Mouse (Mus musculus) lung, embryonic 16.5 days (tissue): ENCODE measurements around the gene Ddx58. TPM values are rescaled to one million over a fixed set of nuclear protein-coding genes. Genes with fewer than 3 reads are reported as not detected.

ENCODE experiments used
- ATAC-seq: fragments of 200-750 bp; cut with Nextera tagmentation; 2 replicates; pipeline ENCODE4 v1.8.0; 2017; ENCODE audit warnings: low read depth, mild to moderate bottlenecking, moderate library complexity
- H3K27ac ChIP-seq: fragments of 300-500 bp; sonication (generic); 2 replicates; pipeline ENCODE4 v1.5.1; 2014; ENCODE audit warnings: mild to moderate bottlenecking, control low read depth, low read length
- H3K27me3 ChIP-seq: fragments of 300-500 bp; sonication (generic); 2 replicates; pipeline ENCODE4 v1.6.1; 2014; ENCODE audit warnings: low read depth, low read length, mixed read lengths; ENCODE audit not compliant: control insufficient read depth, insufficient read depth
- H3K36me3 ChIP-seq: fragments of 300-500 bp; sonication (generic); 2 replicates; pipeline ENCODE4 v1.6.1; 2014; ENCODE audit warnings: low read length; ENCODE audit not compliant: control insufficient read depth, insufficient read depth
- H3K4me1 ChIP-seq: fragments of 300-500 bp; sonication (generic); replicated peaks from 2 replicates; pipeline ENCODE4 v1.6.1; 2014; ENCODE audit warnings: low read length, mixed read lengths; ENCODE audit not compliant: control insufficient read depth, insufficient read depth
- H3K4me2 ChIP-seq: fragments of 300-500 bp; sonication (generic); 2 replicates; pipeline ENCODE4 v1.6.1; 2014; ENCODE audit warnings: low read depth, low read length, control low read depth
- H3K4me3 ChIP-seq: fragments of 300-500 bp; sonication (generic); 2 replicates; pipeline ENCODE4 v1.5.1; 2014; ENCODE audit warnings: mild to moderate bottlenecking, low read length, control low read depth
- H3K9ac ChIP-seq: fragments of 300-500 bp; sonication (generic); 2 replicates; pipeline ENCODE4 v1.6.1; 2014; ENCODE audit warnings: low read length, control low read depth
- H3K9me3 ChIP-seq: fragments of 300-500 bp; sonication (generic); 2 replicates; pipeline ENCODE4 v1.6.1; 2016; ENCODE audit warnings: low read length; ENCODE audit not compliant: control insufficient read depth
- WGBS: fragments of 180-500 bp; shearing (Covaris S2); extraction: QIAGEN DNeasy Blood & Tissue Kit; methylation state at CpG from one replicate; pipeline ENCODE4 v1.1.7; 2014; 5-methylcytosine and 5-hydroxymethylcytosine counted together
- polyA plus RNA-seq: library from polyadenylated mRNA; unstranded; fragments of >200 nt; fragmentation: Nextera tagmentation; extraction: Ambion mirVana; gene quantifications from 2 replicates; pipeline ENCODE4 v1.2.1, GENCODE M21; 2015

Ddx58 gene
- 11.7 and 13.2 TPM in 2 replicates for polyA plus RNA-seq

DNA sequence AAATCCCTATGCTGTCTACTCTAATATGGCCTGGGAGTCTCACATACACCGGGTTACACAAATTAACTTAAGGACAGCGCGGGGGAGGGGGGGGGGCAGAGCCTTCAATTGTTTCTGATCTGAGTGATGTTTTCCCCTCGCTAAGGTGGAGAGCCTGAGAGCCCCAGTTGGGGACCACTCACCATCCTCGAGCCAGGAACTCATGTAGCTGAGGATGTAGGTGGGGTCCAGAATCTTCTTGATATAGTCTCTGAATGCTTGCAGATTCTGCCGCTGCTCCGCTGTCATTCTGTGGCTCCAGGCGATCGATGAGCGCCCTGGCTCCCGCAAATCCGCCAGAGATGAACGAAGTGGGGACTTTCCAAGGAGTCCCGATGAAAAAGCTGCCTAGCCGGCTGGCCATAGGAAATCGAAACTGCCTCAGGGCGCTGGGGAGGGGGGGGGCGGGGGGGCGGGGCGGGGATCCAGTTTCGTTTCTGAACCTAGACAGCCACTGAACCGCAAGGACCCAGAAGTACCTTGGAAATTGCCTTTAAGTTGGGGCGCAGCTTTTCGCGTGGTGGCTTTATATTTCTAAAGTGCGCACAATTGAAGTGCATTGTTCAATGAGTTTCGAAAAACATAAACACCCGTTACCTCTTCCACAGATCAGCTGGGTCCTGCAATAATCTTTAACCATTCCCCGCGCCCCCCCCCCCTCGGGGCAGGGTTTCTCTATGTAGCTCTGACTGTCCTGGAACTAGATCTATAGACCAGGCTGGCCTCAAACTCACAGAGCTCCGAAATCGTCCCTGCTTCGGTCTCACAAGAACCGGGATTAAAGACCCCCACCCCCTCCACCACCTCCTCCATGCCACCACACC is at the start of gene Ddx58:
TSS of gene Ddx58 (minus strand) at position 420 of the 863 bp plus-strand sequence.
- H3K36me3 ChIP-seq = 0 out of 2 replicates have a peak, but pooled peaks cover 1% of the 10 kb centered on the region
- peak within 1 kb of the TSS; percentile 70 for H3K27ac ChIP-seq
- peak within 1 kb of the TSS; percentile 70 for H3K4me2 ChIP-seq
- peaks cover 4% of the 10 kb centered on the region; the same call in 1 of the 2 replicates for H3K4me1 ChIP-seq
- no peaks in the 10 kb centered on the region for H3K9me3 ChIP-seq
- 2% methylated on average over 29 of the region's 35 CpGs for WGBS
- peak; percentile 78 for ATAC-seq
- H3K9ac ChIP-seq = peak within 1 kb of the TSS; percentile 63
- H3K27me3 ChIP-seq = no peaks in the 10 kb centered on the region
- H3K4me3 ChIP-seq = peak within 1 kb of the TSS; percentile 60

DNA sequence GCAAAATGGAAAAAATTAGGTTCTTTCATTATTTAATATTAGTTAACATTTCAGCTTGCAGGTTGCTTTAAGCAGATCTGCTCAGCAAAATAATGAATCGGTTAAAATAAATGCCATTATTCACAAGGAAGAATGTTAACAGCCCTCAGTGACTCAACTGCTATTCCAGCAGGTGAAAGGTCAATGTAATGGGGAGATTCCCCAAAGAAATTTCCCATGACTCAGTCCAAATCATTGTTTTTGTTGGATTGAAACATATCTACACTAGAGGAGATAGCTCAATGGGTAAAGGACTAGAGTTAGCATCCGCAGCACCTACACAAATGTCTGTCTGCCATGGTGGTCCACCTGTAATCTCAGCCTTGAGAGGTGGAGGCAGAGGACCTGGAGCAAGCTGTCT is 49.4 kb upstream of the Ddx58 start:
- 83% methylated on average over 2 of the region's 2 CpGs for WGBS
- Histone ChIP-seq H3K9ac (no peak overlapping the region), H3K9me3 (0 out of 2 replicates have a peak, but pooled peaks cover 2% of the 10 kb centered on the region), H3K4me2 (no peak overlapping the region), H3K27ac (no peak overlapping the region), H3K36me3 (no peaks in the 10 kb centered on the region), H3K4me3 (no peak overlapping the region), H3K27me3 (no peaks in the 10 kb centered on the region), H3K4me1 (no peaks in the 10 kb centered on the region)
- ATAC-seq = no peak

DNA sequence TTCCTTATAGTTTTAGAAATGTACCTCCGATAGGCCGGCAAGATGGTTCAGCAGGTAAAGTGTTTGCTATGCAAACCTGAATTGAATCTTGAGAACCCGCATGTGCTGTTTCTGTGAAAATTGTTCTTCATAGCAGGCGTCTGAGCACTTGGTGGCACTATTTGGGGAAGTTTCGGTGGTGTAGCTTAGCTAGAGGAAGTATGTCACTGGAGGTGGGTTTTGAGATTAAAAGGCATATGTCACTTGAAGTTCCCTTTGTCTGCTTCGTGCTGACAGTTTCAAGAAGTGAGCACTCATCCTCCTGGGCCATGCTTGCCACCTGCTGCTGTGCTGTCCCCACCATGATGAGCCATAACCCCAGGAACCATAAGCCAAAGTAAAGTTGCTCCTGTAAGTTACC is 47.8 kb upstream of the Ddx58 start:
- Histone ChIP-seq H3K36me3 (no peaks in the 10 kb centered on the region), H3K4me1 (no peaks in the 10 kb centered on the region), H3K9me3 (0 out of 2 replicates have a peak, but pooled peaks cover 2% of the 10 kb centered on the region), H3K4me2 (no peak overlapping the region), H3K9ac (no peak overlapping the region), H3K27me3 (no peaks in the 10 kb centered on the region), H3K4me3 (no peak overlapping the region), H3K27ac (no peak overlapping the region)
- no peak for ATAC-seq
- 52% methylated on average over 6 of the region's 6 CpGs for WGBS

DNA sequence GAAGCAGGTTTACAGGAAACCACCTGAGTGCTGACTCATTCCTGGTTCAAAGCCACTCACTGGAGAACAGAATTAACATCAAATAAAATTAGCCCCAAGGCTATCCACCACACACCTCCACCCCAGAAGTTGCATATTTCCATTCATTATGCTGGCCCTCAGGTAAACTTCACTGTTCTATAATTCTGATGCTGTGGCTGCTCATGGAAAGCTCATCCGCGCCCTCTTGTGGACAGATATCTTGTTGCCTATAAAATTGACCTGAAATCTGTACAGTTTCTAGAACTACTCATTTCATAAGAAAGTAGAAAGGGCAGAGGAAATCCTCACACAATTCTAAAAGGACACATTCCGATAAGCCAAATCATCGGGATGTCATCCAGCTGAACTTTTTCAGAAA is 46.0 kb upstream of the Ddx58 start:
- no peak overlapping the region for H3K9ac ChIP-seq
- no peak overlapping the region for H3K4me2 ChIP-seq
- no peak overlapping the region for H3K4me3 ChIP-seq
- H3K4me1 ChIP-seq = no peaks in the 10 kb centered on the region
- 13% methylated on average over 4 of the region's 4 CpGs for WGBS
- H3K36me3 ChIP-seq = no peaks in the 10 kb centered on the region
- H3K9me3 ChIP-seq = 0 out of 2 replicates have a peak, but pooled peaks cover under 1% of the 10 kb centered on the region
- no peak overlapping the region for H3K27ac ChIP-seq
- H3K27me3 ChIP-seq = no peaks in the 10 kb centered on the region
- no peak for ATAC-seq

DNA sequence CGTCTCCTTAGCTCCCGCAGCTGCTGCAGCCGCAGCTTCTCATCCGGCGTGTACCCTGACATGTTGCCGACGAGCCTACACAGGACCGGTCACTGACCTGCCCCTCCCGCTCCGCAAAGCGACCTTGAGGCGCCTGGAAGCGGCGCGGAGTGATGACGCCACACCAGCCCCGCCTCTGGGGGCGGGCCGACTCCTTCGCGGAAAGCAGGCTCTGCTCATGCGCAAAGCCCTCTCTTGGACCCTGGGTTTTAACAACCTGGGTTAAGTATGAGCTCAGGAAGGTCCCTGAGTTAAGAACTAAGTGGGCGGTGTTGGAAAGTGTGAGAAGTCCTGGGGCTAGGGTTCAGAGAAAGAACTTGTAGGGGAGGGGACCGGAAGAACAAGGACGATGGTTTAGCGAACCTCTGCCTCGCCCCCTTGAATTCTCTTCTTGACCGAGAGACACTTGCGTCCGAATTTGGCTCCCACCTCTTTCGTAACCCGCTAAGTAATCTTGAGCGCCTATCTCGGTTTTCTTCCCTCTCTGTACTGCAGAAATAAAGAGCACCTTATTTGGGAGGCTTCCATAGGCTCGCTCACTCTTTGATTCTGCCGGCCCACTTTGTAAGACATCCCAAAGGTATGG is 39.8 kb upstream of the Ddx58 start, which contains the start of gene Ndufb6:
TSS of gene Ndufb6 (minus strand) at position 146 of the 625 bp plus-strand sequence.
- Histone ChIP-seq H3K4me3 (peak within 1 kb of the TSS; percentile 99), H3K4me1 (peaks cover 9% of the 10 kb centered on the region; the same call in 1 of the 2 replicates), H3K27me3 (no peaks in the 10 kb centered on the region), H3K9me3 (no peaks in the 10 kb centered on the region), H3K36me3 (peaks cover 9% of the 10 kb centered on the region; the same call in 1 of the 2 replicates), H3K9ac (peak within 1 kb of the TSS; percentile 95), H3K4me2 (peak within 1 kb of the TSS; percentile 96), H3K27ac (peak within 1 kb of the TSS; percentile 85)
- WGBS = under 1% methylated on average over 36 of the region's 36 CpGs
- ATAC-seq = peak; percentile 97

DNA sequence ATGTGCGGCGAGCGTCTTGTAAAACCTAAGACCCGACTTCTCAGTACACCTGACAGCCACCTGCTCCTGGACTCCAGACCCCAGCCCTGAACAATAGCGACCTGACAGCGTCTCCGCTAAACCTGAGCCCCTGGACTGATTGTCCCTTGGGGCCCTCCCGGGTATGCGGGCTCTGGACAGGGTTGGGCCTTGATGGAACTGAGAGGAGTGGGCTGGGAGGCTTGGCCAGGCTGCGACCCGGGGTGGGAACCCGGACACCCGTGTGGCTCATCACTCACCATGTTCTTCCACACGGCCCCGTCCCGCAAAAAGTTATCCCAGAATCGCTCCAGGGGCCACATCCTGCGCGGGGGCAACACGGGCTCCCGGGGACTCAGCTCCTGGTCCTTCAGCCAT is 39.2 kb upstream of the Ddx58 start:
- Histone ChIP-seq H3K27me3 (no peaks in the 10 kb centered on the region), H3K4me2 (peak overlapping the region; percentile 96), H3K4me3 (peak overlapping the region; percentile 99), H3K27ac (peak overlapping the region; percentile 85), H3K9ac (peak overlapping the region; percentile 95), H3K4me1 (peaks cover 9% of the 10 kb centered on the region; the same call in 1 of the 2 replicates), H3K9me3 (no peaks in the 10 kb centered on the region), H3K36me3 (peaks cover 9% of the 10 kb centered on the region; the same call in 1 of the 2 replicates)
- 0% methylated on average over 21 of the region's 21 CpGs for WGBS
- ATAC-seq = peak; percentile 51

DNA sequence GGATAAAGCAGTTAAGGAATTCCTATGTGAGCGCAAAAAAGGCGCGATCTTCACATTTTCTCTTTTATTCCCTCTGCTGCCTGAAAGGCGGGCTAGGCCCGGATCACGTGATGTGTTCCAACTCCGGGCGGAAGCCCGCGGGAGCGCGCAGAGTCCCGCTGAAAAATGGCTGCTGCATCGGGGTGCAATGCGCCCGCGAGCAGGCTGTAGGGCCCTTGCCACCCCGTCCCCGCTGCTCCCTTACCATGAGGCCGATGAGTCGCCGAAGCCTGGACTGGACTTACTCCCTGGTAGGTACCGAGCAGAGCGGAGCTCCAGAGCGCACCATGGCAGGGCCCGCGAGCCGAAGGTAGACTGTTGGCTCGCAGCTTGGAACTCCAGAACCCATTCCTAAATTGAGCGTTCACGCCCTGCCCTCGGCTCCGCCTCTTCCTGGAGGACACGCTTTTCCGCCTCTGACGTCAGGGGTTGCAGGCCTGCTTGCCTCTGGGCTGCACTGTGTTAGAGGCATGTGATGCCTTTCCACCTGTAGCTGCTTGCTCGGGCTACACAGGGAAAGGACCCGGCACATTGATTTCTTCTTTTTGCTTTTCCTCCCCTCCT is 29.9 kb upstream of the Ddx58 start, which contains the start of the genes Smim27 and Topors:
TSS of gene Smim27 (plus strand) at position 150 of the 603 bp plus-strand sequence.
TSS of gene Topors (minus strand) at position 421 of the 603 bp plus-strand sequence.
- under 1% methylated on average over 38 of the region's 38 CpGs for WGBS
- H3K4me2 ChIP-seq = peak within 1 kb of the TSS; percentile 90
- peak within 1 kb of the TSS; percentile 95 for H3K9ac ChIP-seq
- peaks cover 9% of the 10 kb centered on the region for H3K36me3 ChIP-seq
- H3K9me3 ChIP-seq = no peaks in the 10 kb centered on the region
- peak; percentile 96 for ATAC-seq
- H3K27me3 ChIP-seq = no peaks in the 10 kb centered on the region
- peaks cover 16% of the 10 kb centered on the region for H3K4me1 ChIP-seq
- peak within 1 kb of the TSS; percentile 90 for H3K4me3 ChIP-seq
- peak within 1 kb of the TSS; percentile 95 for H3K27ac ChIP-seq

DNA sequence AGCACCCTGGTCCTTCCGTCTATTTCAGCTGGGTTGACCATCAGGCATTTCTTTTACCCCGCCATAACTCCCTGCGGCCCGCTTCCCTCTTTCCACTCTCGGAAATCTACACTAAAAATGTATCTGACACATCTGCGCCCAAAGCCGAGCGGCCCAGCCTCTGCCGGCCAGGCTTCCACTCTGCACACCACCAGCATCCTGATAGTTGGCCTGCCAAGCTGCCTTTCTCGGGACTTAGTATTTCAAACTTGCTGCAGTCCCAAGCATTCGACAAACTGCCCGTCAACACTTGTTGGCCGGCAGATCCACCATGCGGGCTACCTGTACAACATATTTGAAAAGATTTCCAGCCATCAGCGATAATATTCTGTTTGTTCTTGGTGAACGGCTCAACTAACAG is 29.2 kb upstream of the Ddx58 start:
- Histone ChIP-seq H3K27me3 (no peaks in the 10 kb centered on the region), H3K4me3 (peak overlapping the region; percentile 90), H3K9me3 (no peaks in the 10 kb centered on the region), H3K27ac (peak overlapping the region; percentile 95), H3K36me3 (peaks cover 9% of the 10 kb centered on the region), H3K4me2 (peak overlapping the region; percentile 90), H3K9ac (peak overlapping the region; percentile 95), H3K4me1 (peaks cover 16% of the 10 kb centered on the region)
- ATAC-seq = peak; percentile 4; the same call in 1 of the 2 replicates
- WGBS = under 1% methylated on average over 16 of the region's 16 CpGs
